Mouse (Mus musculus) T-helper 1 cell (primary cell): ENCODE measurements around the gene Prtg.

Experiments used
- in situ Hi-C: fragments of 300-600 bp; cut with MboI, MseI; formaldehyde crosslinking; loops from one replicate; pipeline ENCODE4 v1.15.1; 2025; ENCODE audit warnings: high pct_unique_total_duplicates

Prtg gene

DNA sequence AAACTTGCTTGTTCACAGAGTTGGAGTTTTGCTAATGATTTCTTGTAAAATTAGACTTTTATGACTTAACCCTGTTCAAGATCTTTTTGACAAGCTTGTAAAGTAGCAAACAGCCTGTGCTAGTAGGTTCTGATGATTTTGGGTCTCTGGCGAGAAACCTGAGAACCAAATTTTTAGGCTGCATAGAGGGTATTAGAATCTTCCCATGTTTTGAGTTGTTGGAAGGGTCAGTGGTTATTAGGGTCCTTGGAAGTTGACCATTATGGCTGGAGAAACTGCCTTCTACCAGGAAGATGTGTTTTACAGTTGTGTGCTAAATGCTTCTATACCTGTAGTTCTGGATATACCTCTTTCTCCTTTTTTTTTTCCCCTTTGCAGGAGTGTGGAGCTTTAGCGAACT lies 2.4 kb downstream of the Prtg start:
- in situ Hi-C loops = no loop called here

DNA sequence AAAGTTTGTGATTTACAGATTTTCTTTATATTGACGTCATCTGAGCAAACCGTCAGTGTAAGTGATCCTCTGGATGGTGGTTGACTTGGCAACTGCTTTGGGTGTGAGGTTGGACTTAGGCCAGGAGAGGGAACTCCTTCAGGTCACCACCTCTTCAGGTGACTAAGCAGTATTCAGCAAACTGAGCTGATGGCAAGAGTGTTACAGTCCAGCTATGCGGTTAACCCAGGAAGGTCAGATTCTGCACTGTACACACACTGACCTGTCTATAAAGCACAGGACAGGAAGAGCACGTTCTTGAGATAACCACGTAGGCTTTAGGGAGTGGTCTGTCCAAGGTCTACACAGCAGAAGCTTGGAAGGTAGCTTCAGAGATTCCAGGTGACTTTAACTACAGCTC lies 3.9 kb downstream of the Prtg start:
- in situ Hi-C loops = no loop called here

DNA sequence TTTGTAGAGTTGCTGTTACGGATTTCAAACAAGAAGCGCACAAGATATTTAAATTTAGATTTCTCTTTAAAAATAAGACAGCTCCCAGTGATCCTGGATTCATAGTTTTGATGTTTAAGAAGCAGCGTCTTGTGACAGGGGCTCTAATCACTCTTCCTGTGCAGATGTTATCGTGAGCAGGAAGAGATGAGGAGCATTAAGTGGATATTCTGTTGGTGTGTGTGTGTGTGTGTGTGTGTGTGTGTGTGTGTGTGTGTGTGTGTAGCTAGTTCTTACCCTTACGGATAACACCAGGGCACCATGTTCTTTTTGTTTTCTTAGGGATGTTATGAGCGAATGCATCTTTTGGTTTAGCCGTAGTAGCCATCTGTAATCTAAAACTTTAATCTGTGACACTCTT lies 5.4 kb downstream of the Prtg start:
- in situ Hi-C loops = no loop called here

DNA sequence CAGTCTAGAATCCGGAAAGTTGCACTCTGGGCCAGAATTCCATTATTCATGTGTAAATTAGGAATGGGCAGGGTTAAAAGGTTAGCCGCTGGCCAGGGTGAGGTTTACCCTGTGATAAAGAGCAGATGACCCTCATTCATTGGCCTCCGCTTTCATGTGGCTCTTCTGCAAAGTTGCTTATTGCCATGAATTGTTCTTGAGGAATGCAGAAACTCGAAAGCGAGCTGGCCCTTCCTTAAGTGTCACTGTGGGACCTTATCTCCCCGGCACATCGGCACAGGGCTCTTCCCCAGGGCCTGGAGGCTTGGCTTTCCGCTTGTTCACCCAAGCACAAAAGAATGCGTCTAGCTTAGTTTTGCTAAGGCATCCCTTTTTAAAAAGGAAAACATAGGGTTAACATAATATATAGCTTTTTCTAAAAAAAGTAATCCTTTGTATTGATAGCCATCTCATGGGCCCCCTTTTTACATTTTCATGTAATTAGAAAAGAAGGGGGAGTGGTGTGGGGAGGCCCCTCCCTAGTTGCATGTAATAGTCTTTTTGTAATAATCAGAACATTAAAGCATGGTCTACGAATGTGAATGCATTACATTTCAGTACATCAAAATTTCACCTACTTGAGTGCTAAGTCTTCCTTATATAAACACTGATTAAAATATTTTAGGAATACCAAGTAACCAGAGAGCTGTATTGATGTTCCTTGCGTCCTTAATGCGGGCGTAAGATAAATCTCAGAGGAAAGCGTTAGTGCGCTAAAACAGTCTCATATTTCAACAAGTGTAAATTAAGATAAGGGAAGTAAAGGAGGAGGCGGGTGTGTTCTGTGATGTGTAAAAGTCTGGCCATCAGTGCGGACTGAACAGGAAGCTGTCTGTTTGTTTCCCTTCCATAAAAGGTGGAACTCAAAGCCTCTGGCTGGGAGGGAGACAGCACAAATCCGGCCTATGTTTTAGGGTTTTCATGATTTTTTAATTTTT lies 6.2 kb downstream of the Prtg start:
- in situ Hi-C loops = no loop called here

DNA sequence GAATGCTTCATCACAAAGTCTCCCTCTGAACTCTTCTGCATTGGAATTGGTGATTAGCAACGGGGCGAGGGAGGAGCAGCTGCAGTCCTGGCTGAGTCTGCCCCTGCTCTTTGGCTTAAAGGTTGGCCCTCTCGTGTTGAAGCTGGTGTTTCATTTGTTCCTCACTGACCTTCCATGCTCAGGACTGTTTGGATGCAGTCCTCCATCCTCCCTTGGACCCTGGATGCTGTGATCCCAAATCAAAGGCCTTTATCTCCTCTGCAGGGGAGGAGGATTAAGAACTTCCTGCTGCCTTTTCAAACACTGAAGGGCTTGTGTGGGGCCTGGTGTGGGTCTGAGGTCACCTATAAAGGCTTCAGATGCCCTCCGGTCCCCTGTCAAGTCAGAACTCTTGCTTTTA lies 18.8 kb downstream of the Prtg start:
- in situ Hi-C loops = no loop called here

DNA sequence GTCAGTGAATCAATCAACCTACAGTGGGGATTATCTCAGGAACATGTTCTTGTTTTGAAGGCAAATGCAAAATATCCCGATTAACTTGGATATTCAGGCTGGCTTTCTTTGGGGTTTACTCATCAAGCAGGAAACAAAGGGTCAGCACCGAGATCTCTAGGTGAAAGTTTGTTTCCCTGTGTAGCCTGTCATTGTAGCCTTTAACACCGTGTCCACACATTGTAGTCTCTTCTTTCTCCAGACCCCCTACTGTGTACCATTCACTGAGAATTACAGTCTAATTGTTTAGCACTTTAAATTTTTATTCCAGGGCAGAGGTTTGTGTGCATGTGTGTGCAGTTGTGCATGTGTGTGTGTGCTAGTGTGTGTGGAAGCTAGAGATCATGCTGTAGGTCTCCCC lies 19.3 kb downstream of the Prtg start:
- in situ Hi-C loops = no loop called here

DNA sequence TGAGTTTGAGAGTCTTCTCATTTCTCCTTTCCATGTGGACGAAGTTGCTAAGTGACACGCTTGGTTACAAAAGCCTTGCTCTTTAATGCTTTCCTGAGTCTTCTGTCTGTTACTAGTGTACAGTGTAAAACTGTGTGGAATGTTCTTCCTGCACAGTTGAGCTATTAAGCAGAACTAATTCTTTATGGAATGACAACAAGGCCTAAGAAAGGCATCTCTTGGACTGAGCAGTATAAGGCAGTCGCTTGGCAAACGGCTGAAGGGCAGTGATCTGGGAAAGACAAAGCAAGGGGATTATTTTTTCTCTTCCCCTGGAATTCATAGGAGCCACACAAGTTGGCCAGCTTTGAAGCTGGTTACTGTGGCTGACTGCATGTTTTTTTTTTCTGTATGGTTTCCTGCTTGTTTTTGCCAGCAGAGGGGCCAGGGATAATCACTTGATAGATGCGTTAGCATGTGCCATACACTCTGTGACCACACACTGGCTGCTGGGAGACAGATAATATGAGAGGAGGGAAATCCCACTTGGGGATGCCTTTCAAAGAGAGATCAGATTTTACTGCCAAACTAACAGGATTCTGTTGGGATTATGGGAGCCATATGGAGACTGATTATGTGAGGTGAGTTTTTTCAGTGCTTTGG lies 22.1 kb downstream of the Prtg start:
- in situ Hi-C loops = no loop called here

DNA sequence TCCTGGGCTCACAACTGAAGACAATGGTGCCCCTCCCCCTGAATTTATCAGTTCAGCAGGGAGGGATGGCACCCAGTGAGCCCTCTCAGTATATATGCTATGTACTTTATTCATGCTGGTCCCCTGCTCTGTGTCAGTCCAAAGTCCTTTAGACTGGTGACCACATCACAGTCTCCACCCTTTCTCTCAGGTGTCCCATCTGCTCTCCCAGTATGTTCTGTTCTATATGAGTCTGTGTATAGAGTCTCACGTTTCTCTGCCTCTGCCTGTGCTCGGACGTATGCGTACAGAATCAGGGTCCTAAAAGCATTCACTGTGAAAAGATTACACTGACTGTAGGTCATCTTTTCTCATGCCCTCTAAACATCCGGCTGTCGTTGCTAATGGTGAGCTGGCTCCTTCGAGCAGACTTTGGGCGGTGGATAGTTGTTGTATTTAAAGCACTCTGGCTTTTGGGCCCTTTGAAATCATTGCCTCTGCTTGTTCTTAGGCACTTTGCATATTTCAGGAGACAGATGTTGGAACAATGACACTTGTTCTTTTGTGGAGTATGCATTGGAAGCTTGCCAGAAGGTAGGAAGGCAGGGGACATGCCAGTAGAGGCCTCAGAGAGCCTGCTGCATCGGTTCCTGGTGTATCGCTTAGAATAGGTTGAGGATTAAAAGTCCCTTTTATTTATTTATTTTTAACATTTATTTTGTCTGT lies 27.5 kb downstream of the Prtg start:
- in situ Hi-C loops = no loop called here

DNA sequence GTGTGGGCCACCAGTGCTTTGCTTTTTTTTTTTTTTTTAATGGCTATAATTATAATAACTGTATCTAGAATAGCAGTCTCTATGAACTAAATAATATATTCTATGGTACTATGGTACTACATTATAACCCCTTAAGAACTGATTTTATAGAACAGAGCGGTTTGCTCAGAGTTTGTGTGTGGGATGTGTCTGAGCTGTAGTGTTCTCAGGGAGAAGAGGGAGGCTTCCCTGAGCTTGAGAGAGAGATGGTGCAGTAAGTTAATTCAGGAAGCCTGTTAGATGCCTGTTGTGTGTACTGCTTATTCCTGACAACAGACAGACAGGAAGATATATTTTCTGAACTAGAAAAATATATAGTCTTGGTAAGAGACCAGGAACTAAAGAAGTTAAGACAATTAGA lies 28.3 kb downstream of the Prtg start:
- in situ Hi-C loops = no loop called here

DNA sequence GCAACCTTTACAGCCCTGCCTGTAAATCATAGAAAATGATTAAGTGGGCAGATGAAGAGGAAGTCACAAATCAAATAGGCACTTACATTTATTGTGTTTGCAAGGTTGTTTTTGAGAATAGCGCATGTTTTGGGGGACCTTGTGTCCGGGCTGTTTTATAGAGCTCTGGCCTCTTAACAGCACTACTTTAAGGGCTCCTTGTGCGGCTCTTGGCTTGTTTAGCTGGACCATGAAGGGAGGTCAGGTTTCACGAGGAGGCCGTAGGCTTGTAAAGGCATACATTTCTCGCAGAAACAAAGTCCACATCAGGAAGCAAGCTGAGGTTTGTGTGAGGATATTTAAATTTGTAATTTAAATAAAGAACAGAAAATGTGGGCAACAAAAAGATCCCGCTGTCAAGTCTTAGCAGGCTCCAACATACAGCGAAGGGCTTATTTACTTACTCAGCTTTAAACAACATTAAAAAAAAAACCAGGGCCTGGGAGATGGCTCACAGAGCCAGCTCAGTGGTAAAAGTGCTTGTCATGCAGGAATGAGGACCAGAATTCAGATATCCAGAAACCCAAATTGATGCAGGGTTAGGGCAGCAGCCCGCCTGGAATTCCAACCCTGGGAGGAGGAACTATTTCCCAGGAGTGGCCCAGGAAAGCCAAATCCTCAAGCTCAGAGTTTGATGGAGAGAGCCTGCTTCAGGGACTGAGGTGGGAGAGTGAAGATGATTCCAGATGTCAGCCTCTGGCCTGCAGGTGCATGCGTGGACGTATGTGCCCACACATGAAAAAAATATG lies 30.2 kb downstream of the Prtg start:
- in situ Hi-C loops = no loop called here

DNA sequence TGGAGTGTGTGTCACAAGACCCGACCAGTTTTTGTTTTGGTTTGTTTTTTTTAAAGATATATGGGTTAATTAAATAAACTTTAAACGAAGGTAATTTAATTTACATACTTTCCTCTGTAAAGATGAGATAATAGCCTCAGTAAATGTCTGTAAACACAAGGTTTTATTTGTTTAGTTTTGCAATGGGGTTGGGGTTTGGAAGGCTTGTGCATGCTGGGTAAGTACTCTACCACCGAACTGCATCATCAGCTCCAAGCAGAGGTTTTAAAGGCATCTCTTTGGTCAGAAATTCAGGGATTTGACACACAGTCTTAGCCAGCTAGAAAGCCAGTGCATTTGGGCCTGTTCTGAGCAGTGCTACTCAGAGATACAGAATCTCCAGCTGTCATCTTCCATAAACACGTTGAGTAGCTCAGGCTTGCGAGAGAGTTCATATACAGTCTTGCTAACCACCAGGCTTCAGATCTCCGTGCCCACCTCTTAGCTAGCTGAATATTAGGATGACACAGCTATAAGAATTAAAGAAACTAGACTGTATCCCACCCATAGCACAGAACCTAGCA lies 31.0 kb downstream of the Prtg start:
- in situ Hi-C loops = no loop called here

DNA sequence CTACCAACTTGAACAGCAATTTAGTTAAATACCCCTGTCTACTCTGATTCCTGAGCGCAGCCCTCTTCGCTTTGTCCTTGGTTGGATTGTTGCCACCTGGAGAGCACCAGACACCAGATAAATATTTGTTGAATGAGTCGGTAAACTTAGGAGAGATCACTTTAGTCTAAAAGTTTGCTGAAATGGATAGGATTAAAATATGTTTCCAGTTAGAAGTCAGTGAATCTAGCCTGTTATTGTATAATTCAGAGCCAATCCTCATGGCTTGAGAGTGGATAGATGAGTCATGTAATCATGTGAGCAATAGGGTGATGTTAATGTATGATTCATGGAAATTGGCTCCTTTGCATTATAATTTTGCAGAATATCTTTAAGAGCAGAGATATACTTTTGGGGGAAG lies 31.6 kb downstream of the Prtg start:
- in situ Hi-C loops = no loop called here

DNA sequence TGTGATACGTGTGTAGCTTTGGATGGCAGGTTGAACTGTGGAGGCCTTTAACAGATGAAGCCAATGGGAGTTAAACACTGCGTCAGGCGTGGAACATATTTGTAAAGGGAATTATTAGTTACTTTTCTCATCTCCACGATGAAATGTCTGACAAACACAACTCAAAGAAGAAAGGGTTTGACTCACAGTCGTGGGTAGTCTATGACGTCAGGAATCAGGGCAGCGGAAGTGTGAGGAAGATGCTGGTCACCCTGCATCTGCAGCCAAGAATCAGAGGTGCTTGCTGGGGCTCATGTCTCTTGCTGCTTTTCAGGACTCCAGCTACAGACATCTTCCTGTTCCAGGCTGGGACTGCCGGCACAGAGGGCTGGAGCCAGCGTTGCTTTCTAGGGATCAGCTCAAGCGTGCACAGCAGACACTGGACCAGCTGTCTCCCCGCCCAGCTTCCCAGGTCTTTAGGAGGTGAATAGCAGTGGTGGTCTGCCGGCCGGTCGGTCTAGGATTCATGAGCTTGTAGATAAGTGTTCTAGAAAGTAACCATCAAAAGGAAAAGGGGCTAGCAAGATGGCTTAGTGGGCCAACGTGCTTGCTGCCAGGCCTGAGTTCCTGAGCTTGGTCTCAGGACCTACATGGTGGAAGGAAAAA lies 32.8 kb downstream of the Prtg start:
- in situ Hi-C loops = no loop called here

DNA sequence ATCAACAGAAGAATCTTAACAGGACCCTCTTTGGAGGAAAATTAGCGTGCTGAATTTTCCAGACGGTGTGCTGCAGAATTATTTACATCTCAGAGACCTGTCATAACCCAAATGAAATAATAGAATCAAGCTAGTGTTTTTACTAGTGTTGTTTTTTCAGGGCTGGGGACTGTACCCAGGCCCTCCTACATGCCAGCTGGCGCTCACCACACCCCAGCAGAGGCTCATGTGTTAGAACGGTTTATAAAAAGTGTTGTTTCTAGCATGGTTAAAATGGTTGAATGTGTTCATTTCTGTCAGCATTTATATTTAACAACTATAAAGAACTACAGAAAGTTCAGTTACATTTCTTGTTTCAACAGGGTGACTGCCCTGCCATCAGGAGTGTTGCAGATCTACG lies 37.8 kb downstream of the Prtg start:
- in situ Hi-C loops = no loop called here

DNA sequence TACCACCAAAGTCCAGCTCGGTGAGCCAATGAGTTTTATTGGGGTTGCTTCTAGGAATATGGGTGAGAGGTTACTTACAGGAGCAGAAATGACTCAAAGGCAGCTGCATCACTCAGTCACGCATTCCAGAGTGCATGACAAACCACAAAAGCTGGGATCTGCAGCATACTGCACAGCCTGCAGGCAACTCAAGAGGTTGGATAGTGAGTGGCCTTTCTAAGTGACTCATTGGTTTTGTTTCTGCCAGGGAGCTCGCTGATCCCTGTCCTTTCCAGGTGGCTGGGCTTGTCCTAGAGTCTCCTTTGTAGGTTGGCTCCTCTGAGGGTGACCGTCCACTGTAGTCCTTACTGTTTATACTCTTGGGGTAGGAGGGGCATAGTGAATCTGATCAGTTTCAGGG lies 39.5 kb downstream of the Prtg start:
- in situ Hi-C loops = no loop called here

DNA sequence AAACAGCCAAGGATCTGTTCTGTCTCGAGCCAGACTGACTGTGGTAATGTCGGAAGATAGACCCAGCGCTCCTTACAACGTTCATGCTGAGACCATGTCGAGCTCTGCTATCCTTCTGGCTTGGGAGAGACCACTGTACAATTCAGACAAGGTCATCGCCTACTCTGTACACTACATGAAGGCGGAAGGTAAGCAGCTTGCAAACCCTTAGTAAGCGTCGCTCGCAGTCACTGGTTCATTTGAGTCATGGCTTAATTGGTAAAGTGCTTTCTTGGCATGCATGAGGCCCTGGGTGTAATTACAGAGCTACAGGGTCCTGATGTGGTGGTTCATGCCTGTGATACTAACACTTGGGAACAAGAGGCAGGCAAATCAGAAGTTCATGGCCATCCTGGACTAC lies 44.9 kb downstream of the Prtg start:
- in situ Hi-C loops = no loop called here

DNA sequence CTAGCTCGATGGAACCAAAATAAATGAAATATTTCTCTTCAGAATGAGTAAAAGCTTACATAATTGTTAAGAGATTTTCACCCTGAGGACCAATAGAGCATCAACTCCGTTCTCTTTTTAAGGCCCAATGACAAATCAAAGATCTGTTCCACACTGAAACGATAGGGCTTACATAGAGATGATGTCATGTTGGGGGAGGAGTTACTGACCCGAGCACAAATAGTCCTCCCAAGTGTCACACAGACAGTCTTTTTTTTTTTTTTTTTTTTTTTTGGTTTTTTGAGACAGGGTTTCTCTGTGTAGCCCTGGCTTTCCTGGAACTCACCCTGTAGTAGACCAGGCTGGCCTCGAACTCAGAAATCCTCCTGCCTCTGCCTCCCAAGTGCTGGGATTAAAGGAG lies 45.3 kb downstream of the Prtg start:
- in situ Hi-C loops = no loop called here

DNA sequence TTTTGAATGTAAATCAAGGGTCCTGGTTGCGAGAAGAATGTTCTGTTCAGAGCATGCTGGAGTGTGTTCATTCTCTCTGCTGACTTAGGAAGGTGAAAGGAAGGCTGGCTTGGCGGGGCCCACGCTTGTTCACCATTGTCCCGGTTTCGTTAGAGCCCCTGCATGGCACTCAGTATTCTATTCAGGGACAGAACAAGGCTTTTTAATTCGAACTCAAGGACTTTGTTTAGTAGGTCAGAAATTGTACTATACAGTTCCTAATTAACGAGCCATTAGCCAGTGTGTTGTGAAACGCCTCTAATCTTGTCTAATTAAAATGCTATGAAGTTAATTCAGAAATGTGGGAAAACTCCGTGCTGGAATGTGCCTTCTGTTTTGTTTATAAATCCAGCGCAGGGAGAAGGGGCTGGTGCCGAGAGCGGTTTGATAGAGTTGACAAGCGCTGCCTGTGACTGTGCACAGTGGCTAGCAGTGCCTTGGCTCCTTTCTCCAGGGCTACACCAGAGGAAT lies 47.1 kb downstream of the Prtg start:
- in situ Hi-C loops = no loop called here

DNA sequence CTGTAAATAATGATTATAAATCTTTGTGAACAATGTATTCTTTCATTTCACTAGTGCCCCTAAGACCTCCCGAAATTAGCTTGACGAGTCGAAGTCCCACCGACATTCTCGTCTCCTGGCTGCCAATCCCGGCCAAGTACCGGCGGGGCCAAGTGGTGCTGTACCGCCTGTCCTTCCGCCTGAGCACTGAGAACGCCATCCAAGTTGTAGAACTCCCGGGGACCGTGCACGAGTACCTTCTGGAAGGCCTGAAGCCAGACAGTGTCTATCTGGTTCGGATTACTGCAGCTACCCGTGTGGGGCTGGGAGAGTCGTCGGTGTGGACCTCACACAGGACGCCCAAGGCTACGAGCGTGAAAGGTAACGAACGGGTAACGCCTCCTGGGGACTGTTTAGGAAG lies 50.0 kb downstream of the Prtg start:
- in situ Hi-C loops = no loop called here

DNA sequence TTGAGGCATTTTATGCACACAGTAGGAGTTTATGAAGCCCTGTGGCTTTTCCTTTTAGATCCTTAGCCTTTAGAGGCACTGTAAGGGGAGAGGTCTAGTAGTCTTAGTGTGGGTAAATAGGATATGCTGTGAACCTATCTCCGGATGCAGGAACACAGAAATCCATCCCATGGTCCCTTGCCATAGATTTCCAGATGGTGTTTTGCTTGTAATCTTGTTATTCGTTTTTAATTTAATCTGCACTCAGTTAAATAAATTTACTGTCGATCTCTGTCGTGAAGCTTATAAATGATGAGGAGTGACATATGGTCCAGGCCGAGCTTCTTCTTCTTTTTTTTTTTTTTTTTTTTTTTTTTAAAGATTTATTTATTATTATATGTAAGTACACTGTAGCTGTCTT lies 54.1 kb downstream of the Prtg start:
- in situ Hi-C loops = loop anchor here (10.0 kb wide), 1 partner anchor 86 kb away; no protein-coding TSS in a partner anchor

DNA sequence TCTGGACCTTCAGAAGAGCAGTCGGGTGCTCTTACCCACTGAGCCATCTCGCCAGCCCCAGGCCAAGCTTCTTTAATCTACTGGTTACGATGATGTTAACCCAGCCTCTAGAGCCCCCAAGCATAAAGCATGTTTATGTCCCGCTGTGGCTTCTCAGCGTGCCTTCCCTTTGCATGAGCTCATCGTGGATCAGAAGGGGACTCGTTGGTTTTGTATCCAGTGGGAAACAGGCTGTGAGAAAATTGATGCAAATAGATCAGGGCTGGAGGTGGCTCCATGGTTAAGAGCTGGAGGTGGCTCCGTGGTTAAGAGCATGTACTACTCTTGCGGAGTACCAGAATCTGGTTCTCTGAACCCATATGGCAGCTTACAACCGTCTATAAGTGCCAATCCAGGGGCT lies 54.6 kb downstream of the Prtg start:
- in situ Hi-C loops = loop anchor here (10.0 kb wide), 1 partner anchor 86 kb away; no protein-coding TSS in a partner anchor
